Mouse (Mus musculus) heart, postnatal 0 days (tissue): ENCODE measurements at regions not wholly inside any gene's neighbourhood (a gene's known extent, or its start where the extent isn't known, plus 50 kb on each side); places are given as distances from the start of the nearest gene placed in this dataset.
A peak's percentile ranks its signal among the peaks of the same experiment; 100 is the strongest.

Experiments
- ATAC-seq: fragments of 200-750 bp; cut with Nextera tagmentation; 2 replicates; pipeline ENCODE4 v1.8.0; 2017; ENCODE audit warnings: low read depth, moderate number of reproducible peaks, moderate library complexity; ENCODE audit not compliant: insufficient read depth
- DNase-seq: peaks from one replicate; pipeline ENCODE4 v3.0.0-alpha.2; 2016; ENCODE audit warnings: low spot score
- H3K27ac ChIP-seq: fragments of 300-500 bp; sonication (generic); 2 replicates; pipeline ENCODE4 v1.5.1; 2014; ENCODE audit warnings: low read depth, mild to moderate bottlenecking
- H3K27me3 ChIP-seq: fragments of 300-500 bp; sonication (generic); 2 replicates; pipeline ENCODE4 v1.6.1; 2014; ENCODE audit warnings: low read length, mixed read lengths; ENCODE audit not compliant: control insufficient read depth, insufficient read depth
- H3K36me3 ChIP-seq: fragments of 300-500 bp; sonication (generic); replicated peaks from 2 replicates; pipeline ENCODE4 v1.6.1; 2014; ENCODE audit warnings: low read length, mixed read lengths; ENCODE audit not compliant: control insufficient read depth, insufficient read depth
- H3K4me1 ChIP-seq: fragments of 300-500 bp; sonication (generic); 2 replicates; pipeline ENCODE4 v1.6.1; 2014; ENCODE audit warnings: antibody characterized with exemption; ENCODE audit not compliant: control insufficient read depth, insufficient read depth
- H3K4me2 ChIP-seq: fragments of 300-500 bp; sonication (generic); 2 replicates; pipeline ENCODE4 v1.6.1; 2014; ENCODE audit warnings: low read depth, mild to moderate bottlenecking, low read length, moderate library complexity
- H3K4me3 ChIP-seq: fragments of 300-500 bp; sonication (generic); 2 replicates; pipeline ENCODE4 v1.5.1; 2014; ENCODE audit warnings: low read depth, low read length
- H3K9ac ChIP-seq: fragments of 300-500 bp; sonication (generic); replicated peaks from 2 replicates; pipeline ENCODE4 v1.6.1; 2014; ENCODE audit warnings: low read depth, low read length, mixed read lengths
- H3K9me3 ChIP-seq: fragments of 300-500 bp; sonication (generic); replicated peaks from 2 replicates; pipeline ENCODE4 v1.6.1; 2016; ENCODE audit warnings: low read length; ENCODE audit not compliant: control insufficient read depth
- CTCF ChIP-seq: IDR thresholded peaks from 2 replicates; pipeline ENCODE4 v1.5.1; 2016; ENCODE audit warnings: antibody characterized with exemption, control low read depth, low read depth
- EP300 ChIP-seq: IDR thresholded peaks from 2 replicates; pipeline ENCODE4 v1.6.1; 2016; ENCODE audit warnings: antibody characterized with exemption, low read depth
- WGBS: fragments of 180-500 bp; shearing (Covaris S2); extraction: QIAGEN DNeasy Blood & Tissue Kit; methylation state at CpG from one replicate; pipeline ENCODE4 v1.1.7; 2014; 5-methylcytosine and 5-hydroxymethylcytosine counted together

GRCm38 (mm10) chr2:179379691-179380443, 62.4 kb upstream of the Cdh4 start:
- no peak for ATAC-seq
- no peak overlapping the region for H3K4me3 ChIP-seq
- no peak for DNase-seq
- H3K9me3 ChIP-seq: no peaks in the 10 kb centered on the region
- no peaks in the 10 kb centered on the region for H3K36me3 ChIP-seq
- WGBS: 68% methylated on average over 11 of the region's 11 CpGs
- H3K4me2 ChIP-seq: no peak overlapping the region
- no peaks in the 10 kb centered on the region for H3K4me1 ChIP-seq
- H3K27me3 ChIP-seq: no peaks in the 10 kb centered on the region
- no peak overlapping the region for H3K9ac ChIP-seq
- no peak for TF ChIP-seq EP300
- no peak overlapping the region for H3K27ac ChIP-seq

GRCm38 (mm10) chr2:179380444-179380705, 61.9 kb upstream of the Cdh4 start:
- Histone ChIP-seq H3K27ac (no peak overlapping the region), H3K4me3 (no peak overlapping the region), H3K9me3 (no peaks in the 10 kb centered on the region), H3K4me2 (no peak overlapping the region), H3K4me1 (no peaks in the 10 kb centered on the region), H3K9ac (no peak overlapping the region), H3K27me3 (no peaks in the 10 kb centered on the region), H3K36me3 (no peaks in the 10 kb centered on the region)
- DNase-seq: no peak
- no peak for TF ChIP-seq CTCF
- no peak for TF ChIP-seq EP300
- ATAC-seq: no peak
- WGBS: 50% methylated on average over 4 of the region's 4 CpGs

- no peak for DNase-seq
- no peaks in the 10 kb centered on the region for H3K36me3 ChIP-seq
- H3K9me3 ChIP-seq: no peaks in the 10 kb centered on the region
- WGBS: 95% methylated on average over 3 of the region's 3 CpGs
- H3K4me1 ChIP-seq: no peaks in the 10 kb centered on the region
- no peak overlapping the region for H3K27ac ChIP-seq
- no peak overlapping the region for H3K4me2 ChIP-seq
- no peak overlapping the region for H3K4me3 ChIP-seq
- no peaks in the 10 kb centered on the region for H3K27me3 ChIP-seq
- TF ChIP-seq CTCF (no peak), EP300 (no peak)
- ATAC-seq: no peak
- no peak overlapping the region for H3K9ac ChIP-seq
These were observed 60.3 kb upstream of the Cdh4 start for GRCm38 (mm10) chr2:179381916-179382315.

GRCm38 (mm10) chr2:179382594-179382993, 59.6 kb upstream of the Cdh4 start:
- H3K4me2 ChIP-seq: no peak overlapping the region
- H3K4me3 ChIP-seq: no peak overlapping the region
- no peak overlapping the region for H3K9ac ChIP-seq
- no peaks in the 10 kb centered on the region for H3K27me3 ChIP-seq
- TF ChIP-seq CTCF: no peak
- WGBS: 55% methylated on average over 9 of the region's 9 CpGs
- DNase-seq (no peak), ATAC-seq (peak; percentile 44; the same call in 1 of the 2 replicates)
- no peaks in the 10 kb centered on the region for H3K4me1 ChIP-seq
- no peaks in the 10 kb centered on the region for H3K36me3 ChIP-seq
- no peak overlapping the region for H3K27ac ChIP-seq
- H3K9me3 ChIP-seq: no peaks in the 10 kb centered on the region

GRCm38 (mm10) chr2:179386871-179387270, 55.4 kb upstream of the Cdh4 start:
- TF ChIP-seq EP300 (no peak), CTCF (no peak)
- H3K9ac ChIP-seq: no peak overlapping the region
- no peaks in the 10 kb centered on the region for H3K9me3 ChIP-seq
- no peak overlapping the region for H3K4me3 ChIP-seq
- no peaks in the 10 kb centered on the region for H3K4me1 ChIP-seq
- H3K27ac ChIP-seq: no peak overlapping the region
- H3K36me3 ChIP-seq: no peaks in the 10 kb centered on the region
- no peaks in the 10 kb centered on the region for H3K27me3 ChIP-seq
- ATAC-seq: no peak
- WGBS: 66% methylated on average over 6 of the region's 6 CpGs
- H3K4me2 ChIP-seq: no peak overlapping the region
- no peak for DNase-seq

GRCm38 (mm10) chr2:179390486-179390885, 51.7 kb upstream of the Cdh4 start:
- no peak for TF ChIP-seq CTCF
- no peak for TF ChIP-seq EP300
- 70% methylated on average over 4 of the region's 4 CpGs for WGBS
- H3K27me3 ChIP-seq: no peaks in the 10 kb centered on the region
- no peaks in the 10 kb centered on the region for H3K4me1 ChIP-seq
- ATAC-seq: no peak
- no peak overlapping the region for H3K4me2 ChIP-seq
- H3K4me3 ChIP-seq: no peak overlapping the region
- H3K27ac ChIP-seq: no peak overlapping the region
- H3K9me3 ChIP-seq: no peaks in the 10 kb centered on the region
- DNase-seq: no peak
- H3K9ac ChIP-seq: no peak overlapping the region
- no peaks in the 10 kb centered on the region for H3K36me3 ChIP-seq
